Mouse (Mus musculus) intestine, embryonic 15.5 days (tissue): ENCODE measurements around the gene Ola1. TPM values are rescaled to one million over a fixed set of nuclear protein-coding genes. Genes with fewer than 3 reads are reported as not detected.

ENCODE experiments used
- ATAC-seq: fragments of 200-750 bp; cut with Nextera tagmentation; 2 replicates; pipeline ENCODE4 v1.8.0; 2017; ENCODE audit warnings: moderate TSS enrichment, moderate library complexity
- H3K27ac ChIP-seq: fragments of 300-500 bp; sonication (generic); 2 replicates; pipeline ENCODE4 v1.5.1; 2015; ENCODE audit warnings: mild to moderate bottlenecking, inconsistent platforms
- H3K27me3 ChIP-seq: fragments of 300-500 bp; sonication (generic); replicated peaks from 2 replicates; pipeline ENCODE4 v1.6.1; 2015; ENCODE audit warnings: inconsistent platforms
- H3K36me3 ChIP-seq: fragments of 300-500 bp; sonication (generic); 2 replicates; pipeline ENCODE4 v1.6.1; 2015; ENCODE audit warnings: inconsistent platforms
- H3K4me1 ChIP-seq: fragments of 300-500 bp; sonication (generic); replicated peaks from 2 replicates; pipeline ENCODE4 v1.6.1; 2015; ENCODE audit warnings: inconsistent platforms
- H3K4me2 ChIP-seq: fragments of 300-500 bp; sonication (generic); replicated peaks from 2 replicates; pipeline ENCODE4 v1.6.1; 2015; ENCODE audit warnings: mild to moderate bottlenecking, inconsistent platforms
- H3K4me3 ChIP-seq: fragments of 300-500 bp; sonication (generic); replicated peaks from 2 replicates; pipeline ENCODE4 v1.5.1; 2015; ENCODE audit warnings: inconsistent platforms
- H3K9ac ChIP-seq: fragments of 300-500 bp; sonication (generic); 2 replicates; pipeline ENCODE4 v1.6.1; 2015; ENCODE audit warnings: inconsistent platforms
- H3K9me3 ChIP-seq: fragments of 300-500 bp; sonication (generic); 2 replicates; pipeline ENCODE4 v1.6.1; 2016; ENCODE audit warnings: inconsistent platforms
- whole genome bisulfite sequencing: fragments of 180-500 bp; shearing (Covaris S2); methylation state at CpG from one replicate; pipeline ENCODE4 v1.1.7; 2015; 5-methylcytosine and 5-hydroxymethylcytosine counted together
- polyA plus RNA-seq: library from polyadenylated mRNA; unstranded; fragments of >200 nt; fragmentation: Nextera tagmentation; extraction: Ambion mirVana; gene quantifications from 2 replicates; pipeline ENCODE4 v1.2.1, GENCODE M21; 2015

Ola1 gene
- polyA plus RNA-seq, 1 experiment from 2014 or later, result 98.7 TPM

DNA sequence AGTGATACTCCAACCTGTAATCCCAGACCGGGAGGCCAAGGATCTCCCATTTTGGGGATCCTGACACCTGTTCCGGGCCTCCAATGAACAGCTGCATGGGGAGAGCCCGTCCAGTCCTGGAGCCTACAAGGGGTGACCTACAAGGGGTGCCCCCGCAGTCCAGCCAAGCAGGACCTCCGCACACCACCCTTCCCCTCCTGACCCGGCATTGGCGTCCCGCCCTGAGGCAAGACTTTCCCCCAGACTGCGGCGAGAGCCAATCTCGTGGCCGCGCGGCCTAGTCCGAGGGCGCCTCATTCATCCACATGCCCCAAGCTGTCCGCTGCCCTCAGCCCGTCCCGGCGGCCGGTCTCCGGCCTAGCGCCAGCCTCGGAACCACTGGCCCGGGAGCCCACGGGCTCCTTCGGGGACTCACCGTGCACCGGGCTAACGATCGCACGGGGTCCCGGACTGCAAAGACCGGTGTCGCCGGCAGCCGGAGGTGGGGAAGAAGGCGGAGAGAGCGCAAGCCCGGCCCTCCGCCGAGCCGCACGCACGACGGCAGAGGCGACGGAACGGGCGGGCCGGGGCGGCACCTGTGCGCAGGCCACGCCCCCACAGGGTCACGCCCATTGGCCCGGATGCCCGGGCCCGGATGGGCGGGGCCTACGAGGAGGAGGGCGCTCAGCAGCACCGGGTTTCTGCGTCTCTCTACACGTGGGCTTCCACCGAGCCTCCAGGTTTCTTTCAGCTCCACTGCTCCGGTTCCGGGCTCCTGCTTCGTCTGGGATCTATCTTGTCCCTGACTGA, 4.7 kb downstream of the Ola1 start:
- no peaks in the 10 kb centered on the region for H3K27me3 ChIP-seq
- H3K4me3 ChIP-seq, result peak overlapping the region; percentile 91
- peak overlapping the region; percentile 78 for H3K9ac ChIP-seq
- peaks cover 6% of the 10 kb centered on the region; the same call in 1 of the 2 replicates for H3K4me1 ChIP-seq
- H3K4me2 ChIP-seq, result peak overlapping the region; percentile 85
- no peaks in the 10 kb centered on the region for H3K36me3 ChIP-seq
- under 1% methylated on average over 68 of the region's 68 CpGs for WGBS
- H3K9me3 ChIP-seq, result no peaks in the 10 kb centered on the region
- peak; percentile 98 for ATAC-seq
- H3K27ac ChIP-seq, result peak overlapping the region; percentile 65

DNA sequence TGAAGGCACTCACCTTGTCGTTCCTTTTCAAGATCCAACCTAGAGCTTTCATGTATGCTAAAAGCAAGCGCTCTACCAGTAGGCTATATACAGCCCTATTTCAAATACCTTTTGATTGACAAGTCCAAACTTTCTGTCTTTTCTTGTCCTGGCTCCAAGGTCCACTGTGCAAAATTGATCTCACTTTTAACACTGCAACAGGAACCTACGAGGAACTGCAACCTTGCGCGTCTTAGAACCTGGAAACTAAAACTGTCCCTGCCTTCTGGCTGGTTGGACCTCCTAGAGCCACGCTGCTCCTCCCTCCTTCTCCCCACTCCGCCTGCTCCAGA, 5.2 kb downstream of the Ola1 start:
- Histone ChIP-seq H3K4me2 (peak overlapping the region; percentile 85), H3K27ac (peak overlapping the region; percentile 65), H3K9ac (peak overlapping the region; percentile 78), H3K27me3 (no peaks in the 10 kb centered on the region), H3K36me3 (no peaks in the 10 kb centered on the region), H3K4me1 (peaks cover 6% of the 10 kb centered on the region; the same call in 1 of the 2 replicates), H3K9me3 (no peaks in the 10 kb centered on the region), H3K4me3 (peak overlapping the region; percentile 91)
- WGBS, result 20% methylated on average over 7 of the region's 7 CpGs
- ATAC-seq, result no peak

DNA sequence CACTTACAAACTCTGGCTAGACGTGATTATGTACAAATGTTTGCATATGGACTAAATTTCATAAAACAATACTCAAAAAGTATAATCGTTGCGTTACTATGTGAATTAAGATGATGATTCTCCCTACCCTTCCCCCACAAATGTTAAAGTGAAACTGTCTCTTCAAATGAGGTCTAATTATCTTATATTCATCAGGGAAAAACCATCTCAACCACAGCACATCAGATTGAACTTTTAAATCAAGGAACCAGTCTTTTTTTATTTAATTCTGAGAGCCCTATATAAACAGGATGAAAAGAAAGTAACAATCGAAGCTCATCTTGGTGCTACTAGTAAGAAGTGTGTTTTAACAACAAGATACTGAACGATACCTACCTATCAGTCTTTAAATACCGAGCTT, 14.4 kb downstream of the Ola1 start:
- no peaks in the 10 kb centered on the region for H3K27me3 ChIP-seq
- H3K27ac ChIP-seq, result no peak overlapping the region
- no peaks in the 10 kb centered on the region for H3K36me3 ChIP-seq
- WGBS, result 81% methylated on average over 6 of the region's 6 CpGs
- no peak for ATAC-seq
- H3K9me3 ChIP-seq, result no peaks in the 10 kb centered on the region
- H3K4me1 ChIP-seq, result no peaks in the 10 kb centered on the region
- no peak overlapping the region for H3K9ac ChIP-seq
- H3K4me3 ChIP-seq, result no peak overlapping the region
- H3K4me2 ChIP-seq, result no peak overlapping the region

DNA sequence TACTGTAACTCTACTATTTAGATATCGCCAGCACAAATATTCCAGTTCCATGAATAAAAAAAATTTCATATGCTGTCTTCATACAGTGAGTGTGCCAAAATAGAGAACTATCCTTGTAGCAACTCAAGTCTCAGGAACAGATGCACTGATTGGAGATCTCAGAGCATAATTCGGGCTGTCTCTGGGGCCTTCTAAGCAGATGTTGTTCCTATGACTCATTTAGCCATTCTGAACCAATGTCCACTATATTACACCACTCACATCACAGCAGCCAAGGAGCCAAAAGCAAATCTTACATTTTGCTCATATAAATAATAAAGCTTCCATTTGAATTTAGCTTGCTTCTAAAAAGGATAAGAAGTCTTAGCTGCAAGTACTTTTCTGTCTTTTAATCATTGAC, 30.2 kb downstream of the Ola1 start:
- Histone ChIP-seq H3K27me3 (no peaks in the 10 kb centered on the region), H3K4me3 (no peak overlapping the region), H3K9ac (no peak overlapping the region), H3K4me1 (no peaks in the 10 kb centered on the region), H3K27ac (no peak overlapping the region), H3K4me2 (no peak overlapping the region), H3K36me3 (no peaks in the 10 kb centered on the region), H3K9me3 (no peaks in the 10 kb centered on the region)
- WGBS, result 87% methylated on average over 2 of the region's 2 CpGs
- no peak for ATAC-seq

DNA sequence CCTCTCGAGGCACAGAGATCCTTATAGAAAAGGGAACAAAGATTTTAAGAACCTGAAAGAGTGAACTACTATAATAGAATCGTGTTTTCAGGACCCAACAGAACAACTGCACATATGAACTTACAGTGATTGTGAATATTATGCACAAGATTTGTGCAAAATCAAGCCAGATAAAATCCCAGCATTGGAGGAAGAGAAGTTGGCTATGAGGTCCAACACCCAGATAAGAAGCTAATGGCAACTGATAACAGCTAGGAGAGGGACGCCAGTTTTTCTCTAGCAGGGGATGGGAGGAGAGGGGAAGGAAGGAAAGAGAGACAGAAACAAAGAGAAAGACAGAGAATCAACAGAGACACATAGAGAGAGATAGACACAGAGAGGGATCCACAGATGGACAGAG, 33.5 kb downstream of the Ola1 start:
- Histone ChIP-seq H3K36me3 (no peaks in the 10 kb centered on the region), H3K27ac (no peak overlapping the region), H3K4me1 (no peaks in the 10 kb centered on the region), H3K9ac (no peak overlapping the region), H3K27me3 (no peaks in the 10 kb centered on the region), H3K9me3 (no peaks in the 10 kb centered on the region), H3K4me2 (no peak overlapping the region), H3K4me3 (no peak overlapping the region)
- ATAC-seq, result no peak
- 74% methylated on average over 3 of the region's 3 CpGs for WGBS

DNA sequence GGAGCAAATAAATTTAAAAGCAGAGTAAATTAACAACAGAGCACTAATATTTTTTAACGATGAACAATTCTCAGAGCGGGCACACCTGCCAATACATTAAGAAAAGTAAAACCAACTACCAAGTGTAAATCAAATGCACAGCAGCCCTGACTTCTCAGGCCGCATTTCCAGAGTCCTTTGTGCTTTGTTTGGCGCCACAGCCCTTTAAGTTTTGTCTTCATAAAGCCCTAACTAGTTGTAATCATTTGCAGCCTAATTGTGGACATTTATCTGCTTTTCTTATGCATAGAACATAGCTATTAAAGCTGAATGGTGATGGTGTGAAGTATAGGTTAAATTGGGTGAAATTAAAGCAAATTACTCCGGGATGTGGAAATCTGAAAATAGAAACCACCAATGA, 49.2 kb downstream of the Ola1 start:
- H3K27me3 ChIP-seq, result no peaks in the 10 kb centered on the region
- no peak overlapping the region for H3K4me2 ChIP-seq
- no peak overlapping the region for H3K4me3 ChIP-seq
- no peaks in the 10 kb centered on the region for H3K36me3 ChIP-seq
- no peak for ATAC-seq
- no peaks in the 10 kb centered on the region for H3K9me3 ChIP-seq
- no peak overlapping the region for H3K9ac ChIP-seq
- H3K27ac ChIP-seq, result no peak overlapping the region
- no peaks in the 10 kb centered on the region for H3K4me1 ChIP-seq
- 82% methylated on average over 5 of the region's 5 CpGs for WGBS

DNA sequence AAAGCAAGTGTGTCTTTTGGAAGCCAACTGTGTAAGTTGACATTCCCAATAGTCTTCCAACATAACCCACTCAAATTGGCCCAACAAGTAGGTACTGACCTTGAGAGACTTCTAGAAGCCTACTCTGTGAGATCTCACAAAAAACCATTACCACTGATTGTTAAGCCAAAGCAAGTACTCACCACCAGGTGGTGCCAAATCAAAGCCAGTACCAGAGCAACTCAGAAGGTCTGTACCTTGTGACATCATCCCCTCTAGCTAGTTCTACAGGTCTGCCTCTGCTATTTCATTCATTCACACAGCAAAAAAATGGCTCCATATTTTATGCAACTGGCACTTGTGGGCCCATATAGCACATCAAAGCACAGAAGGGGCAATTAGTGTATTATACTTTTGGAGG, 51.6 kb downstream of the Ola1 start:
- Histone ChIP-seq H3K4me1 (no peaks in the 10 kb centered on the region), H3K36me3 (no peaks in the 10 kb centered on the region), H3K9ac (no peak overlapping the region), H3K4me2 (no peak overlapping the region), H3K27ac (no peak overlapping the region), H3K9me3 (no peaks in the 10 kb centered on the region), H3K4me3 (no peak overlapping the region), H3K27me3 (no peaks in the 10 kb centered on the region)
- ATAC-seq, result 0 out of 2 replicates have a peak, but pooled peaks have one; percentile 49

DNA sequence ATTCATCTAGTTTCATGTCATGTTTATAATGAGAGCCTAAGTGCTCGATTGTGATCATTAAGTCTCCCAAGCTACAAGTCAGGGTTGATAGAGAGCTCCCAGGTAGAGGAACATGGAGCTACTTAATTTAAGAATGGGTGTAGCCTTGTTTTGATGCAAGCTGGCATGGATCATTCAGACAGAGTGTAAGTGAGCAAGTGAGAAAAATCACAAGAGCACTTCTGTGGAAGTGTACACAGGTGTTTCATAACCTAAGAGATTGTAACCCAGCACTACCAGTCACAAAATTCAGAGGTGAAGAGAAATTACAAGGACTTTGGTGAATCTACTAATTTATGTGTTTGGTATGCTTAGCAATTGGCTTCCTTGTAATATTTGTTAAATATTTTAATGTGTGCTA, 54.1 kb downstream of the Ola1 start:
- H3K9ac ChIP-seq, result no peak overlapping the region
- H3K9me3 ChIP-seq, result no peaks in the 10 kb centered on the region
- 60% methylated on average over 1 of the region's 1 CpGs for WGBS
- H3K36me3 ChIP-seq, result no peaks in the 10 kb centered on the region
- ATAC-seq, result no peak
- no peak overlapping the region for H3K27ac ChIP-seq
- no peak overlapping the region for H3K4me2 ChIP-seq
- no peak overlapping the region for H3K4me3 ChIP-seq
- no peaks in the 10 kb centered on the region for H3K4me1 ChIP-seq
- no peaks in the 10 kb centered on the region for H3K27me3 ChIP-seq

DNA sequence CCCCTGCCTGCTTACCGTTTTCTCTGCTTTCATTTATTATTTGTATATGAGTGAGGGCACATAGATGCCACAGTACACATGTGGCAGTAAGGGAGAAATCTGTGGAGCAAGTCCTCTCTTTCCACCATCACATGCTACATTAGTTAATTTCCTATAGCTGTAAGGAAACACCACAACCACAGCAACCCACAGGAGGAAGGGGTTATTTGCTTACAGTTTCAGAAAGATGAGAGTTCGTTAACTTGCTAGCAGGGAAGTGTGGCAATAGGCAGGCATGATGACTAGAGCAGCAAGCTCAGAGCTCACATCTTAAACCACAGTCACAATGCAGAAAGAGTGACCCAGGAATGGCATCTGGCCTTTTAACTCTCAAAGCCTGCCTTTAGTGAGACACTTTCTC, 58.0 kb downstream of the Ola1 start:
- Histone ChIP-seq H3K9ac (no peak overlapping the region), H3K4me3 (no peak overlapping the region), H3K36me3 (peaks cover 2% of the 10 kb centered on the region; the same call in 1 of the 2 replicates), H3K9me3 (no peaks in the 10 kb centered on the region), H3K4me1 (no peaks in the 10 kb centered on the region), H3K27me3 (no peaks in the 10 kb centered on the region), H3K4me2 (no peak overlapping the region), H3K27ac (no peak overlapping the region)
- ATAC-seq, result no peak
- WGBS, result 76% methylated on average over 2 of the region's 2 CpGs

DNA sequence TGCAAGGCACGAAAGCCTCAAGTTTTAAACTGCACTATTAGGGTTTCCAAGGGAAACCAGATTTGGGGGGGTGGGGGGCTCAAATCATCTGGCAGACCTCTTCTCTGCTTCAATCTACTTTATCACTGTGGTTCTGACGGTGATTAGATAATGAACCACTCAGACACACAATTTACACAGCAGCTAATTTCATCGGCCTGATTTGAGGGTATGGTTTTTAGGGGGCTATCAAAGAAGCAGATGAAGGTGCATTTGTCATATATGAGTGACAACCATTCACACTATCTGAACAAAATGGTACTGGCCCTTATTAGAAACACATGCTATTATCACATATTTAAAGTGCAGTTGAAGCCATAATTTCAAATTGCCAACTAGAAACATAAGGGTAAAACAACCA, 61.5 kb downstream of the Ola1 start:
- H3K4me1 ChIP-seq, result no peaks in the 10 kb centered on the region
- H3K27me3 ChIP-seq, result no peaks in the 10 kb centered on the region
- H3K9me3 ChIP-seq, result no peaks in the 10 kb centered on the region
- no peak overlapping the region for H3K9ac ChIP-seq
- ATAC-seq, result no peak
- H3K4me2 ChIP-seq, result no peak overlapping the region
- H3K27ac ChIP-seq, result no peak overlapping the region
- H3K36me3 ChIP-seq, result peaks cover 2% of the 10 kb centered on the region; the same call in 1 of the 2 replicates
- 78% methylated on average over 3 of the region's 3 CpGs for WGBS
- H3K4me3 ChIP-seq, result no peak overlapping the region

DNA sequence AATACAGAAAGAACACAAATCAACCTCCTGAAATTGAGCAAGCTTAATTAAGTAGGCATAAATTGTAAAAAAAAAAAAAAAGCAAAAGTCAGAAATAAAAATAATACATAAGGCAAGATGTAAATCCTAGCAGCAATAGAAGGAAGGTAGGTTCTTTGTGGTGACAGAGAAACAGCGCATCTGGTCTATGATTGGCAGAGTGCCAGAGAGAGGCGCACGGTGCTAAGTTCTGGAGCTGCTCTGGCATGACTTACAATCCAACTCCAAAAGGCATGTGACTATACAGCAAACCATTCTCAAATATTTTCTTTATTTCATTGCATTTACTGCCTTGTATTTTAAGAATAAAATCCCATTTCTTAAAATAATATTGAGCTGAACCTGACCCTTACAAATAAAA, 68.2 kb downstream of the Ola1 start:
- WGBS, result 43% methylated on average over 3 of the region's 3 CpGs
- H3K4me1 ChIP-seq, result no peaks in the 10 kb centered on the region

DNA sequence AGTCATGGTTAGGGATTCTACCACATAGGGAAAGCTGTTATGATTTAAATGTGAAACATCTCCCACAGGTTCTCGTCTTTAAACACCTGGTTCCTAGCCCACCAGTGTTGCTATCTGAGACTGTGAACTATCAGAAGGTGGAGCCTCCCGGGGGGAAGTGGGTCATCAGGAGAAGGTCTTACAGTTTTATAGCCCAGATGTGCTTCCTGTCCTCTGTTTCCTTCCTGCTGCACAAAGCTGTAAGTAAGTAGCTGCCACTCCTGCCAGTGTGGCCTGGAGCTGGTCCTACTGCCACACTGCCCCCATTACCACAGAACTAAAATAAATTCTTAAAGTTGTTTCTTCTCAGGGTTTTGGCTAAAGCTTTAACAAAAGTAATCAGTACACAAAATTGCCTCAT, 72.6 kb downstream of the Ola1 start:
- Histone ChIP-seq H3K9me3 (no peaks in the 10 kb centered on the region), H3K36me3 (no peaks in the 10 kb centered on the region), H3K4me1 (peaks cover 4% of the 10 kb centered on the region; the same call in 1 of the 2 replicates), H3K4me2 (no peak overlapping the region), H3K27ac (no peak overlapping the region), H3K9ac (no peak overlapping the region), H3K4me3 (no peak overlapping the region), H3K27me3 (no peaks in the 10 kb centered on the region)
- WGBS, result 71% methylated on average over 2 of the region's 2 CpGs
- ATAC-seq, result no peak

More for the DNA sequence above, 68.2 kb downstream of the Ola1 start:
- Histone ChIP-seq H3K27ac (no peak overlapping the region), H3K27me3 (no peaks in the 10 kb centered on the region), H3K36me3 (no peaks in the 10 kb centered on the region), H3K4me2 (no peak overlapping the region), H3K4me3 (no peak overlapping the region), H3K9ac (no peak overlapping the region), H3K9me3 (no peaks in the 10 kb centered on the region)
- no peak for ATAC-seq

DNA sequence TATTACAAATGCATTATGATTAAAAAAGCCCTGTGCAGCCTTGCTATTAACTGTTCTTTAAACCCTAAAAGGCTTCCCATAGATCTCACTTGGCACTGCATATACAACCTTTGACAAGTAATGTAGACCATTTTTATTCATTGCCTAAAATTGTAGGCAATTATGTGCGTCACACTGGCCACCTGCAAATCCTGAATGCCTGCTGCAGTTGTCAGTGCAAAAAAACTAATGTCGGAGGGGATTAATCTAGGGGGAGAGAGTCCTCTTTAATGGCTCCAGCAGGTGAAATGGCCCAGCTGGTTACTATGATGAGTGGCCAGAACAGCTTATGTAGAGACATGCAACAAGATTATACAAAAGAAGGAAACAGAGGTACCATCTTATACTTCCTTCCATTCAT, 75.0 kb downstream of the Ola1 start:
- ATAC-seq, result no peak
- 53% methylated on average over 2 of the region's 2 CpGs for WGBS
- H3K36me3 ChIP-seq, result no peaks in the 10 kb centered on the region
- no peak overlapping the region for H3K4me2 ChIP-seq
- H3K27me3 ChIP-seq, result no peaks in the 10 kb centered on the region
- H3K4me1 ChIP-seq, result peaks cover 4% of the 10 kb centered on the region; the same call in 1 of the 2 replicates
- no peaks in the 10 kb centered on the region for H3K9me3 ChIP-seq
- no peak overlapping the region for H3K27ac ChIP-seq
- H3K9ac ChIP-seq, result no peak overlapping the region
- H3K4me3 ChIP-seq, result no peak overlapping the region
